Mouse (Mus musculus): ENCODE measurements around the gene Ccz1. TPM values are rescaled to one million over a fixed set of nuclear protein-coding genes. Genes with fewer than 3 reads are reported as not detected.
A peak's percentile ranks its signal among the peaks of the same experiment; 100 is the strongest.

The Ccz1 gene
- polyA plus RNA-seq, 1 experiment from 2014 or later, result 98.1 TPM

DNA sequence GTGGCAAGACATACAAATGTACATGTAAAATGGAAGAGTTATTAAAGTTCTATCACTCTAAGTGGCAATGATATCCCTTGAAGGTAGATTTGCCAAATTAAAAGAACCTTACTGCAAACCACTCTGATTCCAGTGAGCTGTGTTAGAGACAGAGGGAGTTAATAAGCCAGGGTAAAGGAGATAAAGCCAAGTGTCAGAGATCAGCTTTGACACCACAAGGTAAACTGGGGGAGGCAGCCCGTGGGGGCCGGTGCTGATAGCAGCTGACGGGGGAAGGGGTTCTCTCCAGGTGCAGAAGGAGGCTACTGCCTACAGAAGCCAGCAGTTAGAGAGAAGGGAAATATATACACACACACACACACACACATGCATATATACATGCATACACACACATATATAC, 42.0 kb downstream of the Ccz1 start:
- ATAC-seq, result no peak
- WGBS, result 85% methylated on average over 3 of the region's 3 CpGs

GRCm38 (mm10) chr5:143966671-143967070, 48.0 kb downstream of the Ccz1 start:
- no peak for ATAC-seq
- Histone ChIP-seq H3K36me3 (ENCODE audit: control insufficient read depth, insufficient read depth, low read length) (no peaks in the 10 kb centered on the region), H3K27me3 (replicated peaks; ENCODE audit: control insufficient read depth, insufficient read depth, low read length) (no peaks in the 10 kb centered on the region), H3K4me1 (ENCODE audit: control insufficient read depth, insufficient read depth, low read length) (no peaks in the 10 kb centered on the region), H3K27ac (ENCODE audit: low read depth, low read length) (no peak overlapping the region), H3K4me3 (ENCODE audit: low read depth, low read length) (no peak overlapping the region), H3K4me2 (ENCODE audit: low read length) (no peak overlapping the region), H3K9me3 (replicated peaks; ENCODE audit: control insufficient read depth, low read length) (no peaks in the 10 kb centered on the region), H3K9ac (ENCODE audit: low read length) (no peak overlapping the region)
- DNase-seq (ENCODE audit: low spot score), result no peak
- 93% methylated on average over 12 of the region's 12 CpGs for WGBS

More for the DNA sequence above, 42.0 kb downstream of the Ccz1 start:
- Histone ChIP-seq H3K4me1 (ENCODE audit: control insufficient read depth, insufficient read depth, low read length) (no peaks in the 10 kb centered on the region), H3K4me2 (ENCODE audit: low read length) (no peak overlapping the region), H3K27ac (ENCODE audit: low read depth, low read length) (no peak overlapping the region), H3K4me3 (ENCODE audit: low read depth, low read length) (no peak overlapping the region), H3K9ac (ENCODE audit: low read length) (no peak overlapping the region), H3K9me3 (replicated peaks; ENCODE audit: control insufficient read depth, low read length) (no peaks in the 10 kb centered on the region), H3K36me3 (ENCODE audit: control insufficient read depth, insufficient read depth, low read length) (no peaks in the 10 kb centered on the region), H3K27me3 (replicated peaks; ENCODE audit: control insufficient read depth, insufficient read depth, low read length) (no peaks in the 10 kb centered on the region)
- DNase-seq (ENCODE audit: low spot score), result no peak

DNA sequence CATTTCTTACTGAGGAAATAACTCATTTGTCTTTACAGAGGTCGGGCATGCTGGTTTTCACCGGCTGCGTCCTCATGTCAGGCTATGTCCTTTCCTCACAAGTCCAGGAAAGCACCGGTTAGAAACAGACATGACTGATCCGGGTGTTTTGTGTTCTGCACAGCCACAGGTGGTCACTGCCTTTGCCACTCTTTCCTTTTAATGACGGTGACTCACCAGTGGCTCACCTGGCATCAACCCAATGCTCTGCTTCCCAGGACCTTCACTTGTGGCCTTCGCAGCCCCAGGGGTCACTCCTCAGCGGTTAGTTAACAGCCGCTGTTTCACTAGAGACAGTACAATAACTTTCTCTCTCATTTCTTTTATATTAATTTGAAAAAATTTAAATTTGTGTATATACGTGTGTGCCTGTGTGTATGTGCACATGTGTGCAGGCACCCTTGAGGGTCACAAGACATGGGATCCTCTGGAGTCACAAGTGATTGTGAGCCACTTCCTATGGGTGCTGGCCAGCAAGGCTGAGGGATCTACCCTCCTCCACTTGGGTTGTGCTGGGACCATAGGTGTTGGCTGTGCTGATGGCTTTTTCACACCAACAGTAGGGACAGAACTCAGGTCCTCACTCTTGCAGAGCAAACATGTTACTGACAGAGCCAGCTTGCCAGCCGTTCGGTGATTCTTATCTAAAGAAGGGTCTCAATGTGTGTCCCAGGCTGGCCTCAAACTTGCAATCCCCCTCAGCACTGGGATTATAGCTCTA, 48.9 kb downstream of the Ccz1 start:
- Histone ChIP-seq H3K36me3 (ENCODE audit: control insufficient read depth, insufficient read depth, low read length) (no peaks in the 10 kb centered on the region), H3K4me3 (ENCODE audit: low read depth, low read length) (no peak overlapping the region), H3K9ac (ENCODE audit: low read length) (no peak overlapping the region), H3K9me3 (replicated peaks; ENCODE audit: control insufficient read depth, low read length) (no peaks in the 10 kb centered on the region), H3K4me2 (ENCODE audit: low read length) (no peak overlapping the region), H3K27ac (ENCODE audit: low read depth, low read length) (no peak overlapping the region), H3K4me1 (ENCODE audit: control insufficient read depth, insufficient read depth, low read length) (no peaks in the 10 kb centered on the region), H3K27me3 (replicated peaks; ENCODE audit: control insufficient read depth, insufficient read depth, low read length) (no peaks in the 10 kb centered on the region)
- 92% methylated on average over 12 of the region's 12 CpGs for WGBS
- DNase-seq (ENCODE audit: low spot score) (no peak), ATAC-seq (no peak)

GRCm38 (mm10) chr5:143961176-143961575, 53.5 kb downstream of the Ccz1 start:
- DNase-seq (ENCODE audit: low spot score), result no peak
- no peak for ATAC-seq
- no peaks in the 10 kb centered on the region for H3K27me3 ChIP-seq (replicated peaks; ENCODE audit: control insufficient read depth, insufficient read depth, low read length)
- no peaks in the 10 kb centered on the region for H3K36me3 ChIP-seq (ENCODE audit: control insufficient read depth, insufficient read depth, low read length)
- no peaks in the 10 kb centered on the region for H3K9me3 ChIP-seq (replicated peaks; ENCODE audit: control insufficient read depth, low read length)
- no peak overlapping the region for H3K27ac ChIP-seq (ENCODE audit: low read depth, low read length)
- no peaks in the 10 kb centered on the region for H3K4me1 ChIP-seq (ENCODE audit: control insufficient read depth, insufficient read depth, low read length)
- no peak overlapping the region for H3K9ac ChIP-seq (ENCODE audit: low read length)
- H3K4me3 ChIP-seq (ENCODE audit: low read depth, low read length), result no peak overlapping the region
- 87% methylated on average over 8 of the region's 8 CpGs for WGBS
- H3K4me2 ChIP-seq (ENCODE audit: low read length), result no peak overlapping the region

DNA sequence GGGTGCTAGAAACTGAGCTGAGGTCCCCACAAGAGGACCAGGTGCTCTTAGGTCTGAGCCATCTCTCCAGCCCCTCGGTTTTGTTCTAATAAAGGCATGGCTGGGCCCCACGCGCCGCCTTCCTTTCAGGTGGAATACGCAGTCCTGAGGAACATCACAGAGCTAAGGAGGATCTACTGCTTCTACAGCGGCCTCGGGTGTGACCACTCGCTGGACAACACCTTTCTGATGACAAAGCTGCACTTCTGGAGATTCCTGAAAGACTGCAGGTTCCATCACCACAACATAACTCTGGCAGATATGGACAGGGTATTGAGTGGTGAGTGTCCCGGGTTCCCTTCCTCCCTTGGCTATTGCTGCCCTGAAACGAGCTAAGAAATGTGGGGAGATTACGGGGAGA, 55.1 kb downstream of the Ccz1 start:
- no peak overlapping the region for H3K9ac ChIP-seq (ENCODE audit: low read length)
- no peaks in the 10 kb centered on the region for H3K27me3 ChIP-seq (replicated peaks; ENCODE audit: control insufficient read depth, insufficient read depth, low read length)
- ATAC-seq (no peak), DNase-seq (ENCODE audit: low spot score) (no peak)
- no peaks in the 10 kb centered on the region for H3K36me3 ChIP-seq (ENCODE audit: control insufficient read depth, insufficient read depth, low read length)
- H3K4me1 ChIP-seq (ENCODE audit: control insufficient read depth, insufficient read depth, low read length), result no peaks in the 10 kb centered on the region
- no peak overlapping the region for H3K4me2 ChIP-seq (ENCODE audit: low read length)
- no peak overlapping the region for H3K27ac ChIP-seq (ENCODE audit: low read depth, low read length)
- WGBS, result 95% methylated on average over 11 of the region's 11 CpGs
- H3K4me3 ChIP-seq (ENCODE audit: low read depth, low read length), result no peak overlapping the region
- no peaks in the 10 kb centered on the region for H3K9me3 ChIP-seq (replicated peaks; ENCODE audit: control insufficient read depth, low read length)

GRCm38 (mm10) chr5:143957101-143957500, 57.6 kb downstream of the Ccz1 start:
- no peak overlapping the region for H3K9ac ChIP-seq (ENCODE audit: low read length)
- H3K27me3 ChIP-seq (replicated peaks; ENCODE audit: control insufficient read depth, insufficient read depth, low read length), result no peaks in the 10 kb centered on the region
- no peak overlapping the region for H3K27ac ChIP-seq (ENCODE audit: low read depth, low read length)
- DNase-seq (ENCODE audit: low spot score) (no peak), ATAC-seq (no peak)
- 91% methylated on average over 6 of the region's 6 CpGs for WGBS
- H3K4me2 ChIP-seq (ENCODE audit: low read length), result no peak overlapping the region
- H3K9me3 ChIP-seq (replicated peaks; ENCODE audit: control insufficient read depth, low read length), result no peaks in the 10 kb centered on the region
- H3K4me1 ChIP-seq (ENCODE audit: control insufficient read depth, insufficient read depth, low read length), result no peaks in the 10 kb centered on the region
- H3K4me3 ChIP-seq (ENCODE audit: low read depth, low read length), result no peak overlapping the region
- H3K36me3 ChIP-seq (ENCODE audit: control insufficient read depth, insufficient read depth, low read length), result no peaks in the 10 kb centered on the region

DNA sequence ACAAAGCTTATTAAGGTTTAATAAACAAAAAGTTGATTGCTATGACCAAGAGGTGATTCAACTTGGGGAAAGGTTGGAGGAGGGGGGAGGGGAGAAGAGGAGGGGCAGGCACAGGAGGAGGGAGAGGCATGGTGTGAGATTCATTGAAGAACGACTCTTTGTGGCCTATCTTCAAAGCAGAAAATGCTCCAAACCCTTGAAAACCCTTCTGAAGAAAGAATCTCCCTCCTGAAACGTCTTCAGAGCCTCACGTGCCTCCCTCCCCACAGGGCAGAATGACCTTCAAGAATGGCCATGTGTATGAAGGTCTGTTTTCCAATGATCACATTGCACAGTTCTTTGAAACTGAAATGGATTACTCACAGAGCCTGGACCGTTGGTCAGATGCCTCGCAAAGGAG, 64.7 kb downstream of the Ccz1 start:
- Histone ChIP-seq H3K27ac (ENCODE audit: low read depth, low read length) (no peak overlapping the region), H3K9me3 (replicated peaks; ENCODE audit: control insufficient read depth, low read length) (no peaks in the 10 kb centered on the region), H3K4me2 (ENCODE audit: low read length) (no peak overlapping the region), H3K4me1 (ENCODE audit: control insufficient read depth, insufficient read depth, low read length) (no peaks in the 10 kb centered on the region), H3K4me3 (ENCODE audit: low read depth, low read length) (no peak overlapping the region), H3K9ac (ENCODE audit: low read length) (no peak overlapping the region), H3K36me3 (ENCODE audit: control insufficient read depth, insufficient read depth, low read length) (no peaks in the 10 kb centered on the region), H3K27me3 (replicated peaks; ENCODE audit: control insufficient read depth, insufficient read depth, low read length) (no peaks in the 10 kb centered on the region)
- ATAC-seq (no peak), DNase-seq (ENCODE audit: low spot score) (no peak)
- WGBS, result 43% methylated on average over 5 of the region's 5 CpGs

DNA sequence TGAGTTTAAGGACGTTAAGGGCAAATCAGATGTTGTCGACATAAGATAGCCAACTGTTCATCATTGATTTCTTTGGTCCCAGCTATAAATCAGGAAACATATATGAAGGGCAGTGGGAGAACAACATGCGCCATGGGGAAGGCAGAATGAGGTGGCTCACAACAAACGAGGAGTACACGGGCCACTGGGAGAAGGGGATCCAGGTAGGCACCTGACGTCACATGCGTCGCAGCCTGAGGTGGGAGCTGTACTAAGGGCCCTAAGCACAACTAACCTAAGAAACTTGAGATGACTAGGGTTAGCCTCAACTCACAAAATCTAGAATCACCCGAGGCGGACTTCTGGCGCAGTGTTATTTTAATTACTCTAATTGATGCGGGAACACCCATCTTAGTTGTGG, 66.3 kb downstream of the Ccz1 start:
- Histone ChIP-seq H3K4me1 (ENCODE audit: control insufficient read depth, insufficient read depth, low read length) (no peaks in the 10 kb centered on the region), H3K27ac (ENCODE audit: low read depth, low read length) (no peak overlapping the region), H3K4me2 (ENCODE audit: low read length) (no peak overlapping the region), H3K4me3 (ENCODE audit: low read depth, low read length) (no peak overlapping the region), H3K27me3 (replicated peaks; ENCODE audit: control insufficient read depth, insufficient read depth, low read length) (no peaks in the 10 kb centered on the region), H3K9me3 (replicated peaks; ENCODE audit: control insufficient read depth, low read length) (no peaks in the 10 kb centered on the region), H3K9ac (ENCODE audit: low read length) (no peak overlapping the region), H3K36me3 (ENCODE audit: control insufficient read depth, insufficient read depth, low read length) (no peaks in the 10 kb centered on the region)
- ATAC-seq (no peak), DNase-seq (ENCODE audit: low spot score) (no peak)
- 88% methylated on average over 12 of the region's 12 CpGs for WGBS

- H3K9me3 ChIP-seq (replicated peaks; ENCODE audit: control insufficient read depth, low read length), result no peaks in the 10 kb centered on the region
- DNase-seq (ENCODE audit: low spot score) (peak; percentile 53), ATAC-seq (peak; percentile 20; the same call in 1 of the 2 replicates)
- H3K9ac ChIP-seq (ENCODE audit: low read length), result no peak overlapping the region
- 85% methylated on average over 14 of the region's 14 CpGs for WGBS
- no peak overlapping the region for H3K4me3 ChIP-seq (ENCODE audit: low read depth, low read length)
- no peaks in the 10 kb centered on the region for H3K27me3 ChIP-seq (replicated peaks; ENCODE audit: control insufficient read depth, insufficient read depth, low read length)
- H3K27ac ChIP-seq (ENCODE audit: low read depth, low read length), result peak overlapping the region; percentile 70; the same call in 1 of the 2 replicates
- no peak overlapping the region for H3K4me2 ChIP-seq (ENCODE audit: low read length)
- H3K4me1 ChIP-seq (ENCODE audit: control insufficient read depth, insufficient read depth, low read length), result no peaks in the 10 kb centered on the region
- H3K36me3 ChIP-seq (ENCODE audit: control insufficient read depth, insufficient read depth, low read length), result no peaks in the 10 kb centered on the region
Measured at GRCm38 (mm10) chr5:143943231-143944125, 71.2 kb downstream of the Ccz1 start.
